Mouse (Mus musculus) forelimb bud, embryonic 11.5 days (tissue): Measurements from ENCODE around the gene Spink2.
"Not testable (repeated sequence)": the region's sequence is repeated elsewhere in the genome, so short reads cannot be mapped to it uniquely, and the experiment has no call there.

ENCODE experiments used
- DNase-seq: peaks from one replicate; pipeline ENCODE4 v3.0.0-alpha.2; 2012; ENCODE audit warnings: low read depth, low spot score

Spink2 gene

DNA sequence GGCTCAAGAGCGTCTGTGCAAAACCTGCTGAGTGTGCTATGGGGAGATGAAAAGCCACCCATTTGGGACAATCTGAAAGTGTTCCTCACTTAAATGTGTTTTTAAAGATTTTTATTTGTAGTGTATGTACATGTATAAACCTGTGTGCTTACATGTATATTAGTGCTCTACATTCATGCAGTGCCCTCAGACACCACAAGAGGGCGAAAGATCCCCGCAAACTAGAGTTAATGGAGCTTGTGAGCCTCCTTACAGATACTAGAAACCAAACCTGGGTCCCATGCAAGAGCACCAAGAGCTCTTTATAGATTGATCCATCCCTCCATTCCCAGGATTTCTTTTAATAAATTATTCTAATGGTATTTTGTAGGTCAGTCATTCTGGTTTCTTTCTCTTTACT is 17.3 kb downstream of the Spink2 start:
- DNase-seq = peak; percentile 54

DNA sequence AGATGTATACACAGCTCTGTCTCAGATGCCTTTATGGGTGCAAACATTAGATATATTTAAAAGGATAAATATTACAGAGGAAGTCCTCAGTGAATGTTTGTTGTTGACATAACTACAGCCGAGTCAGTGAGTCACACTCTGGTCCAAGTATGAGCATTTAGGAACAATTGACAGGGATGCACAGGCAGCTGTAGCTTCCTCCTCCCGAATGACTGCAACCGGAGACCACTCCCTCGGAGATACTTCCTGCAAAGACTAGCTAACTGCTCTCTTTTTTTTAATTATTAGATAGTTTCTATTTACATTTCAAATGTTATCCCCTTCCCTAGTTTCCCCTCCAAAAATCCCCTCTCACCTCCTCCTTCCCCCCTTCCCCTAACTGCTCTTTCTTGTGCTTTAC is 18.0 kb downstream of the Spink2 start:
- no peak for DNase-seq

- DNase-seq = no peak
Observed at GRCm38 (mm10) chr5:77191631-77192030, 19.6 kb downstream of the Spink2 start.

- DNase-seq = no peak
Observed at GRCm38 (mm10) chr5:77191106-77191505, 20.2 kb downstream of the Spink2 start.

DNA sequence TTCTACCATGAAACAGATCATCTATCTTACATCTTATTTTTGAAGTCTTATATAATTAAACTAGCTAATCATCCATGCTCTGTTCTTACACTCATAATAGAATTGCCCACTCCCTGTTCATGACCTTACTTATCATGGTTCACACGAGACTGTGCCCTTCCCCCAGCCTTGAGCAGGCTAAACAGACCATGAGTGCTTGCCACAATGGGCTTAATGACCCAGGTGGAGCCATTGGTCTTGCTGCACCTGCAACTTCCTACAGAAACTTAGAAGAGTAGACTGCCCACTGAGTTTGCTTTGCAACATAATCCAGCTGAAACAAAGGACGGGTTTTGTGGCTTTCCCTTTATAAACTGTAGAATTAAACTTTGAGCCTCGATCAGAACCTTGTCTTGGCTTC is 22.5 kb downstream of the Spink2 start:
- no peak for DNase-seq

DNA sequence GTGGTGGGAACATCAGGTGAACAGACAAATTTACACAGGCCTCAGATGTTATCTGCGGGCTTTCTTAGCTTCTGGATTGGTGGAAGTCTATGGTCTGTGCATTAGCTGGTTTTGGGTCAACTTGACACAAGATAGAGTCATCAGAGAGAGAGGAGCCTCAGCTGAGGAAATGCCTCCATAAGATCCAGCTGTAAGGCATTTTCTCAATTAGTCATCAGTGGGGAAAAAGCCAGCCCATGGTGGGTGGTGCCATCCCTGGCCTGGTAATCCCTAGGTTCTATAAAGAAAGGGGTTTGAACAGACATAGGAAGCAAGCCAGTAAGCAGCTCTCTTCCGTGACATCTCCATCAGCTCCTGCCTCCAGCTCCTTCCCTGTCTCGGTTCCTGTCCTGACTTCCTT is 25.9 kb downstream of the Spink2 start:
- no peak for DNase-seq

- DNase-seq = not testable (repeated sequence)
Observed at GRCm38 (mm10) chr5:77183876-77184275, 27.4 kb downstream of the Spink2 start.

- DNase-seq = no peak
Observed at GRCm38 (mm10) chr5:77183338-77183737, 27.9 kb downstream of the Spink2 start.

GRCm38 (mm10) chr5:77181508-77181907 is 29.8 kb downstream of the Spink2 start:
- DNase-seq = no peak

GRCm38 (mm10) chr5:77178976-77179375 is 32.3 kb downstream of the Spink2 start:
- DNase-seq = no peak

DNA sequence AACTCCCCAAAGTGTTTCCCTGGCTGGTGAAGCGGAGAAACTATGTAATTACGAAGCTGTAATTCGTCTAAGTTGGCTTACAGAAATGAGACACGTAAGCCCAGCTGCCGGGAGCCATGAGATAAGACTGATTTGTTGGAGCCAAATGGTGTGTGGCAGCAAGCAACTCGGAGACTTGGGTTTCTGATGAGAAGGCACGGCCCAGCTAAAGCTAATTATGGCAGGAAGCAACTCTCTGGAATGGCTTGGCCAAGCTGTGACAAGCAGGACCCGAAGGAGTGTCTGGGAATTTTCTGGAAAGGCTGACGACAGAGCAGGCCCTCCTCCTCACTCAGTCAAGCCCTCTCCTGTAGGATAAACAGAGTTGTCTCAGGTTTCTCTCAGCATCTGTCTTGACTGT is 33.3 kb downstream of the Spink2 start:
- no peak for DNase-seq

DNA sequence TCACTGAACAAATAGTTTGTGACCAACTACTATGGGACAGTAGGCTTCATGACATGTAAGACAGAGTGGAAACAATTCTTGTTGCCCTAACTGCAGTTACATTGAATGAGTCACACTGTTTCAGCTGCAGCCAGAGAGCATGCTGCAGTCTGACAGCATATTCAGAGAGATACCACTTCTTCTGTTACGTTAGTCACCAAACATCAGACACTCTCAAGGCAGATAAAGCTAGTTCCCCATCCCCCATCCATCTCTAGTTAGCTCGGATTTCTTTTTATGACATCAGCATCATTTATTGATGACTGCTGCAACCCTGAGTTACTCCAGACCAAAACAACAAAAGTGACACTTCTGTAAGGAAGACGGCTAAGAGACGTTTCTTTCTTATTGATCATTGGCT is 36.5 kb downstream of the Spink2 start:
- DNase-seq = no peak

DNA sequence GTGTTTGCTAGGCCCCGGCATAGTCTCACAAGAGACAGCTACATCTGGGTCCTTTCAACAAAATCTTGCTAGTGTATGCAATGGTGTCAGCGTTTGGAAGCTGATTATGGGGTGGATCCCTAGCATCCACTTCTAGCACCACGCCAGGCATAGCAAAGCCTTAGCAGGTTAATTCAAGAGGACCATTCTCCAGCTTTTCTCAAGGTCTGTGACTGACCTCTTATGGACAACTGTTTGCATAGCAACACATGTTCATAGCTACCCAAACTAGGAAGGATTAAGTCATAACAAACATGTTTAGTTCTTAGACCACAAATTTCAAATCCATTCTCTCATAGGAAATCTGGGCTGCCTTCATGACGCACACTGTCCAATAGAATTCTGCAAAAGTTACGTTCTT is 40.7 kb downstream of the Spink2 start:
- no peak for DNase-seq

DNA sequence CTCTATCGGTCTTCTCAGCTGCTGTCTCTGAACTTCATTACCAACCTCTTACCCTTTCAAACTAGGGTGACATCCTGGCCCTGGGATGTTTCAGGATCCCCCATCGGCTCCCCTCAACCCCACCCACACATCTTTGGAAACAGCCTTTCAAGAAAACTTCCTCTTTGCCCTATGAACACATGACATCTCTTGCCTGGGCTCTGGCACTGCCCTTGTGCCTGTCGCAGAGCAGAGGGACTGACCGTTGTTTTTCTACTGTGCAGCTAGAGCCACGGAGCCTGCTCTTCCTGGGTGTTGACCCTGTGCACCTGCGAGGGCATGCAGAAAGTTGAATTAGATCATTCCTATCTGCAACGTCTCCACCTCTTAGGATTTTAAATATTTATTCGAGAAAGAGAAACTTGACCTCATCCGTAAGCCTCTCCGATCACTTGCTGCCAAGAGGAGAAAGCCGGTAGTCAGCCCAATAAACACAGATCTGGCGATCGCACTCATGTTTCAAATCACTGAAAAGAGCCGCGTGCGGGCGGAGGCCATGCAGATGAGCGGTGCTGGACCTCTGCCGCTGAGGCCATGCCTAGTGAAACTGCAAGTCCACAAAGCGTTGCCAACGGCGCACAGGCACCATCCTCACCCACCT is 43.8 kb downstream of the Spink2 start:
- no peak for DNase-seq

GRCm38 (mm10) chr5:77165703-77166625 is 45.3 kb downstream of the Spink2 start:
- no peak for DNase-seq

GRCm38 (mm10) chr5:77163597-77163996 is 47.7 kb downstream of the Spink2 start:
- DNase-seq = no peak

DNA sequence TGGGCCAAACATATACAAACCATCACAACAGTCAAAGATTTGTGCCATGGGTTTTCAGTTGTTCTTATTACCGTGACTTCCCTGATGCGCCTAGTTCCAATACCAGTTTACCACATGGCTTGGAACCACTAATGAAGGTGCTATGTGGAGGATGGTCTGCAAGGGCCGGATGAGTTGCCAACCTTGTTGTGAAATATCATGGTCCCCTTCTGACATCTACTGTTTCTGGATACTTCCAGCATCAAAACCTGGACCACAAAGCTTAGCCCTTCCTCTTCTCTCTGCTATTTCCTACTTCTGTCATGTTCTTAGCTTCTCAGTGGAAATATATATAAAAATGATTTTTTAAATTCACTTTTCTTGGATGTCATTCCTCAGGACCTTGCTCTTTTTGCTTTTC is 48.7 kb downstream of the Spink2 start:
- no peak for DNase-seq

DNA sequence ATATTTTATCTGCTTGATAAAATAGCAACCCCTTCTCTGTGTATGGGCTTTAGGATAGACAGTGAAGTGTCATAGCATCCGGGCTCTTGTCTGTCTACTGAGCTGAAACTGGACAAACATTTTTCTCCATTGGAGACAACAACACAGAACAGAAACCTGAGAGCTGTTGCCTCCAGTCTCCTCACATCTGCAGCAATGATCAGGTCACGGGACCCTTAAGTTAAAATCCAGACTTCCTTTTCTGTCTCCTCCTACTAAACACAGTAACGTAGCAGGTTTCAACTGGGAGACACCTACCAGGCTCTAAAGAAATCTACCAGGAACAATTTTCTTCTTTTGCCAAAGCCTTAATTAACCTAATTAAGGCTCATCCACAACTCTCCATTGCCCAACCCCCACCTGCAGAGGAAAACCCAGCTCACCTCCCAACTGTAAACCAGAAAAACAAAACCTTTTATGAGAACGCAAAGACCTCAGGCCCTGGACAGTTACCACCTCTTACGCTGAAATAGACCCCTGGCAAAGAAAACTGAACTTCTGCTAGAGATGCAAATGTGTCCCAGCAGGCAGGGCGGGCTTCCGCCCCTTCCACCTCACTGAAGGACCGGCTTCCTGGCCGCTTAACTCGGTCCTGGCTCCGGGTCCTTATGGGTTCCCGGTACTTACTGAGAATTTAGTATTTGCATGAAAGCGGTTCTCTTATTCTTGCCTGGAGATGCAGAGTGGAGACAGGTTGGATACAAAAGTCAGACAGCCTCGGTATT is 53.3 kb downstream of the Spink2 start:
- no peak for DNase-seq

- DNase-seq = no peak
Observed at GRCm38 (mm10) chr5:77156938-77157337, 54.3 kb downstream of the Spink2 start.

GRCm38 (mm10) chr5:77155526-77155925 is 55.7 kb downstream of the Spink2 start:
- DNase-seq = no peak
